In genomic region chr10:45890088-45890626, GRCm38 (mm10) we compare ENCODE assay signal across 17 mouse cellular contexts.
DNase-seq lines count a peak whose midpoint lies in the region; ATAC-seq lines count a peak whose summit lies in the region.
"Had no signal": no experiment of that assay in that cellular context is flagged by ENCODE, and none has a peak within 500 bp of the region (broad histone marks: within the 10 kb centered on the region; RNA-seq: fewer than 3 reads in every experiment).

No protein-coding gene starts in this region.

- H3K36me3 ChIP-seq in forebrain, embryonic 15.5 days, result no peaks in the 10 kb centered on the region
- no peaks in the 10 kb centered on the region for H3K36me3 ChIP-seq in forebrain, embryonic 10.5 days (replicated peaks)
- H3K36me3 ChIP-seq in midbrain, embryonic 11.5 days (ENCODE audit: control insufficient read depth, insufficient read depth, low read length), result no peaks in the 10 kb centered on the region
- H3K36me3 ChIP-seq in midbrain, embryonic 10.5 days, result no peaks in the 10 kb centered on the region
- H3K36me3 ChIP-seq in midbrain, embryonic 14.5 days (ENCODE audit: control insufficient read depth, insufficient read depth, low read length), result no peaks in the 10 kb centered on the region
- H3K36me3 ChIP-seq: G1E; limb, embryonic 15.5 days had no signal

- no peaks in the 10 kb centered on the region for H3K9me3 ChIP-seq in forebrain, embryonic 15.5 days
- H3K9me3 ChIP-seq in forebrain, embryonic 10.5 days, result 0 out of 2 replicates have a peak, but pooled peaks cover 3% of the 10 kb centered on the region
- H3K9me3 ChIP-seq in midbrain, embryonic 11.5 days (ENCODE audit: control insufficient read depth, low read length), result no peaks in the 10 kb centered on the region
- H3K9me3 ChIP-seq in midbrain, embryonic 10.5 days (replicated peaks), result no peaks in the 10 kb centered on the region
- no peaks in the 10 kb centered on the region for H3K9me3 ChIP-seq in midbrain, embryonic 14.5 days (ENCODE audit: control insufficient read depth, low read length)
- H3K9me3 ChIP-seq: G1E; limb, embryonic 15.5 days had no signal

- WGBS in forebrain, embryonic 15.5 days, result 83% methylated on average over 9 of the region's 9 CpGs
- 89% methylated on average over 9 of the region's 9 CpGs for WGBS in forebrain, embryonic 10.5 days
- 88% methylated on average over 9 of the region's 9 CpGs for WGBS in midbrain, embryonic 11.5 days
- 87% methylated on average over 9 of the region's 9 CpGs for WGBS in midbrain, embryonic 10.5 days
- 80% methylated on average over 9 of the region's 9 CpGs for WGBS in midbrain, embryonic 14.5 days

- no peak for DNase-seq in forebrain, embryonic 10.5 days (ENCODE audit: extremely low spot score, low spot score)
- DNase-seq in midbrain, embryonic 11.5 days (ENCODE audit: low spot score, missing footprints), result peak; percentile 72
- no peak for DNase-seq in midbrain, embryonic 10.5 days (ENCODE audit: low spot score)
- no peak for DNase-seq in midbrain, embryonic 14.5 days
- DNase-seq in ovary, postnatal 14 days (ENCODE audit: low spot score), result no peak
- no peak for DNase-seq in heart, postnatal 10 days
- no peak for DNase-seq in frontal cortex, postnatal 10 days (ENCODE audit: low spot score in 2 of 2)
- DNase-seq: gastrocnemius, postnatal 14 days; kidney, adult 8-10 months; lung, postnatal 14 days; right cerebral cortex, postnatal 14 days had no signal

- no peak overlapping the region for H3K9ac ChIP-seq in forebrain, embryonic 15.5 days (replicated peaks)
- no peak overlapping the region for H3K9ac ChIP-seq in midbrain, embryonic 11.5 days (ENCODE audit: low read length)
- H3K9ac ChIP-seq in midbrain, embryonic 14.5 days (replicated peaks; ENCODE audit: low read length), result no peak overlapping the region
- H3K9ac ChIP-seq: limb, embryonic 15.5 days had no signal

- no peak overlapping the region for H3K27ac ChIP-seq in forebrain, embryonic 15.5 days (replicated peaks)
- H3K27ac ChIP-seq in forebrain, embryonic 10.5 days, result no peak overlapping the region; the same call in 1 of the 2 replicates
- H3K27ac ChIP-seq in midbrain, embryonic 11.5 days (ENCODE audit: low read depth, low read length), result no peak overlapping the region
- no peak overlapping the region for H3K27ac ChIP-seq in midbrain, embryonic 10.5 days (replicated peaks)
- H3K27ac ChIP-seq in midbrain, embryonic 14.5 days (replicated peaks; ENCODE audit: low read depth, low read length), result peak overlapping the region; percentile 42; the same call in 1 of the 2 replicates
- H3K27ac ChIP-seq: left cerebral cortex, adult 2 months; limb, embryonic 15.5 days had no signal

- no peak overlapping the region for H3K4me2 ChIP-seq in forebrain, embryonic 15.5 days (replicated peaks)
- no peak overlapping the region for H3K4me2 ChIP-seq in midbrain, embryonic 11.5 days
- H3K4me2 ChIP-seq in midbrain, embryonic 14.5 days (ENCODE audit: low read length), result no peak overlapping the region
- H3K4me2 ChIP-seq: limb, embryonic 15.5 days had no signal

- no peak overlapping the region for H3K4me3 ChIP-seq in forebrain, embryonic 15.5 days
- no peak overlapping the region for H3K4me3 ChIP-seq in forebrain, embryonic 10.5 days
- H3K4me3 ChIP-seq in midbrain, embryonic 11.5 days (ENCODE audit: low read depth, low read length), result no peak overlapping the region
- H3K4me3 ChIP-seq in midbrain, embryonic 10.5 days, result no peak overlapping the region
- H3K4me3 ChIP-seq in midbrain, embryonic 14.5 days (replicated peaks; ENCODE audit: low read depth, low read length), result no peak overlapping the region
- H3K4me3 ChIP-seq: erythroblast, embryonic 14.5 days; left cerebral cortex, adult 2 months; limb, embryonic 15.5 days had no signal

- no peaks in the 10 kb centered on the region for H3K27me3 ChIP-seq in forebrain, embryonic 15.5 days
- H3K27me3 ChIP-seq in forebrain, embryonic 10.5 days (ENCODE audit: poor library complexity, severe bottlenecking), result no peaks in the 10 kb centered on the region
- H3K27me3 ChIP-seq in midbrain, embryonic 11.5 days (ENCODE audit: control insufficient read depth, insufficient read depth, low read length), result no peaks in the 10 kb centered on the region
- no peaks in the 10 kb centered on the region for H3K27me3 ChIP-seq in midbrain, embryonic 10.5 days (ENCODE audit: low read depth, poor library complexity, severe bottlenecking)
- no peaks in the 10 kb centered on the region for H3K27me3 ChIP-seq in midbrain, embryonic 14.5 days (ENCODE audit: control insufficient read depth, insufficient read depth, low read length)
- H3K27me3 ChIP-seq: limb, embryonic 15.5 days had no signal

- H3K4me1 ChIP-seq in forebrain, embryonic 15.5 days, result peaks cover 16% of the 10 kb centered on the region
- peaks cover 11% of the 10 kb centered on the region for H3K4me1 ChIP-seq in forebrain, embryonic 10.5 days
- no peaks in the 10 kb centered on the region for H3K4me1 ChIP-seq in midbrain, embryonic 11.5 days (ENCODE audit: control insufficient read depth, insufficient read depth, low read length)
- H3K4me1 ChIP-seq in midbrain, embryonic 10.5 days, result 0 out of 2 replicates have a peak, but pooled peaks cover 3% of the 10 kb centered on the region
- no peaks in the 10 kb centered on the region for H3K4me1 ChIP-seq in midbrain, embryonic 14.5 days (ENCODE audit: control insufficient read depth, insufficient read depth, low read length)

- intact Hi-C loops in heart, postnatal 10 days (cut with DNase I), result no loop called here

- 0 out of 2 replicates have a peak, but pooled peaks have one; percentile 6 for ATAC-seq in forebrain, embryonic 15.5 days (replicated peaks)
- no peak for ATAC-seq in midbrain, embryonic 11.5 days (ENCODE audit: low FRiP score)
- no peak for ATAC-seq in midbrain, embryonic 14.5 days (ENCODE audit: low FRiP score, low TSS enrichment)
- ATAC-seq: CD4-positive, CD25-positive, alpha-beta regulatory T cell, adult 4 months had no signal
